Mouse (Mus musculus) G1E (cell line): ENCODE data around the gene Rps4x.

Experiments used
- CTCF ChIP-seq: IDR thresholded peaks from 2 replicates; pipeline ENCODE4 v1.5.1; 2012; ENCODE audit warnings: low read depth, low read length, inconsistent platforms, mixed read lengths
- GATA1 ChIP-seq: IDR thresholded peaks from 2 replicates; pipeline ENCODE4 v1.6.1; 2012; ENCODE audit warnings: borderline replicate concordance, low read length, inconsistent platforms, mixed read lengths
- POLR2AphosphoS5 ChIP-seq: IDR thresholded peaks from 2 replicates; pipeline ENCODE4 v1.6.1; 2012; ENCODE audit warnings: low read depth, low read length, inconsistent platforms; ENCODE audit not compliant: insufficient replicate concordance

GRCm38 (mm10) chrX:102169724-102170123, 19.5 kb downstream of the Rps4x start:
- TF ChIP-seq CTCF (no peak), POLR2AphosphoS5 (no peak), GATA1 (no peak)
